Mouse (Mus musculus) intestine, embryonic 14.5 days (tissue): ENCODE results near the gene Alg14. TPM values are rescaled to one million over a fixed set of nuclear protein-coding genes. Genes with fewer than 3 reads are reported as not detected.

Experiments
- ATAC-seq: fragments of 200-750 bp; cut with Nextera tagmentation; replicated peaks from 2 replicates; pipeline ENCODE4 v1.8.0; 2017; ENCODE audit warnings: low read depth, moderate number of reproducible peaks, moderate TSS enrichment, moderate library complexity; ENCODE audit not compliant: low FRiP score, low TSS enrichment
- DNase-seq: peaks from one replicate; pipeline ENCODE4 v3.0.0-alpha.2; 2018; ENCODE audit warnings: low spot score
- H3K27ac ChIP-seq: fragments of 300-500 bp; sonication (generic); 2 replicates; pipeline ENCODE4 v1.5.1; 2014; ENCODE audit warnings: low read depth, mild to moderate bottlenecking, control low read depth
- H3K27me3 ChIP-seq: fragments of 300-500 bp; sonication (generic); replicated peaks from 2 replicates; pipeline ENCODE4 v1.6.1; 2014; ENCODE audit warnings: low read length, control low read depth; ENCODE audit not compliant: control insufficient read depth, insufficient read depth
- H3K36me3 ChIP-seq: fragments of 300-500 bp; sonication (generic); 2 replicates; pipeline ENCODE4 v1.6.1; 2014; ENCODE audit warnings: low read length, control low read depth; ENCODE audit not compliant: control insufficient read depth, insufficient read depth
- H3K4me1 ChIP-seq: fragments of 300-500 bp; sonication (generic); replicated peaks from 2 replicates; pipeline ENCODE4 v1.6.1; 2014; ENCODE audit warnings: low read length, control low read depth, mixed read lengths; ENCODE audit not compliant: control insufficient read depth, insufficient read depth
- H3K4me2 ChIP-seq: fragments of 300-500 bp; sonication (generic); 2 replicates; pipeline ENCODE4 v1.6.1; 2014; ENCODE audit warnings: low read length
- H3K4me3 ChIP-seq: fragments of 300-500 bp; sonication (generic); 2 replicates; pipeline ENCODE4 v1.5.1; 2014; ENCODE audit warnings: low read depth, low read length, control low read depth, mixed read lengths
- H3K9ac ChIP-seq: fragments of 300-500 bp; sonication (generic); 2 replicates; pipeline ENCODE4 v1.6.1; 2014; ENCODE audit warnings: mild to moderate bottlenecking, low read length
- H3K9me3 ChIP-seq: fragments of 300-500 bp; sonication (generic); 2 replicates; pipeline ENCODE4 v1.6.1; 2016; ENCODE audit warnings: low read length, control low read depth; ENCODE audit not compliant: control insufficient read depth
- WGBS: fragments of 180-500 bp; shearing (Covaris S2); extraction: QIAGEN DNeasy Blood & Tissue Kit; methylation state at CpG from one replicate; pipeline ENCODE4 v1.1.7; 2014; 5-methylcytosine and 5-hydroxymethylcytosine counted together
- polyA plus RNA-seq: library from polyadenylated mRNA; unstranded; fragments of >200 nt; fragmentation: Nextera tagmentation; extraction: Ambion mirVana; gene quantifications from 2 replicates; pipeline ENCODE4 v1.2.1, GENCODE M21; 2014

The Alg14 gene
- polyA plus RNA-seq, 1 experiment from 2014 or later = 43.0 TPM

DNA sequence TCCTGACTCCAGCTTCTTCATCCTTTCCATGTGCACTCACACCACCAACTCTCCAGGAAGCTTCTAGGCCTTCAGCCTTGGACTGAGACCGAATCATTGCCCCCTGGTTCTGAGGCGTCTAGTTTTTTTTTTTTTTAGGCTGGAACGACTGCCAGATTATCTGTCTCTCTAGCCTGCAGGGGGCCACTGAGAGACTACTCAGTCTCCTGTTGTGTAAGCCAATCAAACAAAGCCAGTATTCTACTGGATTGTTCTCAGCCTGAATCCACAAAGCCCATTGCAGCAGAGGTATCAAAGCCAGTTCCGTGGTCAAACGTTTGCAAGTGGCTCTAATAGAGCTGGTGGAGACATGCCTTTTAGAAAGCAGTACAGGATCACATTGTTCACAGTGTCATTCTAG lies 111.9 kb downstream of the Alg14 start:
- Histone ChIP-seq H3K9ac (no peak overlapping the region), H3K4me2 (no peak overlapping the region), H3K4me3 (no peak overlapping the region), H3K27ac (no peak overlapping the region), H3K36me3 (no peaks in the 10 kb centered on the region), H3K9me3 (no peaks in the 10 kb centered on the region), H3K27me3 (no peaks in the 10 kb centered on the region), H3K4me1 (no peaks in the 10 kb centered on the region; the same call in 1 of the 2 replicates)
- DNase-seq = no peak
- ATAC-seq = no peak
- WGBS = 60% methylated on average over 5 of the region's 5 CpGs

DNA sequence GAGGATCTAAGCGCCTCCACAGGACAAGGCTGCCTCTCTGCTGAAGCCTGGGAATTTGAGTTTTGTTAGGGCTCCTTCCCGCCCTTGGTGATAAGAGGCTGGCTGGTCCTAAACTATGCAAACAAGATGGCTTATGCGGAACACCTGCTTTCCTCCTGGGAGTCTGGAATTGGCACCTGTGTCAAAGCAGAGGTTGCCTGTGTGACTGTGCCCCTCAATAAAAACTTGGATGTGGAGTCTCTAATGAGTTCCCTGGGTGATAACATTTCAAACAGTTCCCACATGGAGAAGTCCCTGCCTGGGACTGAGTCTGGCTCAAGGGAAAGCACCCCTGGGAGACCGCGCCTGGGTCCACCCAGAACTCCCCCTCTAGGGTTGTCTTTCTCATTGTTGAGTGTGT lies 113.5 kb downstream of the Alg14 start:
- no peaks in the 10 kb centered on the region; the same call in 1 of the 2 replicates for H3K4me1 ChIP-seq
- no peak overlapping the region for H3K4me2 ChIP-seq
- WGBS = 66% methylated on average over 5 of the region's 5 CpGs
- no peaks in the 10 kb centered on the region for H3K27me3 ChIP-seq
- ATAC-seq = peak; percentile 17; the same call in 1 of the 2 replicates
- H3K9ac ChIP-seq = no peak overlapping the region
- no peaks in the 10 kb centered on the region for H3K36me3 ChIP-seq
- H3K9me3 ChIP-seq = no peaks in the 10 kb centered on the region
- H3K27ac ChIP-seq = no peak overlapping the region
- H3K4me3 ChIP-seq = no peak overlapping the region
- DNase-seq = no peak

DNA sequence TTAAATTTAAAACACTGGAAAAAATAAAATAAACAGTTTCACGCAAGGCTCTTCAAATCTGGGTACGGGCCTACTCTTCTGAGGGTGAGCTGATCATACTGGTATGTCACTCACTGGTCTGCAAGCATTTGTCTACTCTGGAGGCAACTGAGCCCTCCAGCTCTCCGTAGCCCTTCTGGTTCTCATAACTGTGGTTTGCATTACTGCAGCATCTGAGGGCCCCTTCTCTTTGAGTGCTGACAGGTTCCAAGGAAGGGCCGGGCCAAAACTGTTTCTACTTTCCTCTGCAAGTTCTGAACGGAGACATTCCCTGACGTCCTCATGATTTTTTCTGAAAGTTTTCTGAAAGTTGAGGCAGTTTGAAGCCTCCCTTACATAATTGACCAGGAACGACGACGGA lies 115.8 kb downstream of the Alg14 start:
- Histone ChIP-seq H3K27me3 (no peaks in the 10 kb centered on the region), H3K27ac (no peak overlapping the region), H3K4me3 (no peak overlapping the region), H3K36me3 (no peaks in the 10 kb centered on the region), H3K9me3 (no peaks in the 10 kb centered on the region), H3K4me2 (no peak overlapping the region), H3K9ac (no peak overlapping the region), H3K4me1 (no peaks in the 10 kb centered on the region)
- ATAC-seq = no peak
- 62% methylated on average over 9 of the region's 9 CpGs for WGBS
- peak; percentile 50 for DNase-seq

DNA sequence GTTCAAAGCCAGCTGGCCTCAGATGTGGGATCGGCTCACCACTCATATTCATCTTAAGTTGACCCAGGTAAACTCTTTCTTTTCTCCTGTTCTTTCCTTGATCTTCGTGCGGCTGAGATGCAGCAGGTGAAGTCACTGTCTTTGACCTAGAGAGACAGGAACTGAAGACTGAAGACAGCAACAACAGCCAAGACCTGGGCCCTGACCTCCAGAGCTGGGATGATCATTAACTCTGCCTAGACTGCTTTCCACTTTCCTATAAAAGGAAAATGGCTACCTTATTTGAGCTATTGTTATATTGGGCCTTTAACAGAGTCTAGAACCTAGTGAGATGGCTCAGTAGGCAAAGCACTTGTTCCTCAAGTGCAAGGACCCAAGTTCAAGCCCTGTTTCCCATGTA lies 116.8 kb downstream of the Alg14 start:
- H3K27ac ChIP-seq = no peak overlapping the region
- no peaks in the 10 kb centered on the region for H3K27me3 ChIP-seq
- no peaks in the 10 kb centered on the region for H3K36me3 ChIP-seq
- DNase-seq = no peak
- H3K4me3 ChIP-seq = no peak overlapping the region
- no peaks in the 10 kb centered on the region for H3K9me3 ChIP-seq
- H3K4me2 ChIP-seq = no peak overlapping the region
- no peaks in the 10 kb centered on the region for H3K4me1 ChIP-seq
- 91% methylated on average over 3 of the region's 3 CpGs for WGBS
- ATAC-seq = no peak
- H3K9ac ChIP-seq = no peak overlapping the region

DNA sequence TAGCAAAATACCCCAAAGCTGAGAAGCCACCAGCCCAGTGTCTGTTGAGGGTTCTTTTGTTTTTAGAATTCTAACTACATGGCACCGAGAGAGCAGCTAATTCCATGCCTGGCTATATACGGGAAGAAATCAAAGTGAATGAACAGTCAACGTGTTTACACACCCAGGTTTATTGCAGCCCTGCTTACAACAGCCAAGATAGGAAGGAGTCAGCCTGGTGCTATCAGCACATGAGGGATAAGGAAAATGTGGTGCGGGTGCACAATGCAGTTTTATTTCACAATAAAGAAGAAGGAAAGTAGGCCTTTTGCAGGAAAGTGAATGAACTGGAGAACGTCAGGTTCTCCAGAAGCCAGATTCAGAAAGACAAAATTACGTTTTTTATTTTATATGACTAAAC lies 119.9 kb downstream of the Alg14 start:
- Histone ChIP-seq H3K9ac (no peak overlapping the region), H3K4me1 (no peaks in the 10 kb centered on the region), H3K27me3 (no peaks in the 10 kb centered on the region), H3K4me3 (no peak overlapping the region), H3K9me3 (no peaks in the 10 kb centered on the region), H3K27ac (no peak overlapping the region), H3K4me2 (no peak overlapping the region), H3K36me3 (no peaks in the 10 kb centered on the region)
- WGBS = 36% methylated on average over 6 of the region's 6 CpGs
- ATAC-seq (peak; percentile 82), DNase-seq (peak; percentile 61)

Other genes with a start within 250 kb of the Alg14 start
- 5.4 and 6.6 TPM in 2 replicates for gene Rwdd3, start 120.1 kb upstream of the Alg14 start, polyA plus RNA-seq
- 0.65 and 0.91 TPM in 2 replicates for gene Tmem56, start 8.7 kb upstream of the Alg14 start, polyA plus RNA-seq
- gene Cnn3, start 134.7 kb downstream of the Alg14 start, polyA plus RNA-seq = 567 and 699 TPM in 2 replicates
- gene Slc44a3, start 240.6 kb downstream of the Alg14 start, polyA plus RNA-seq = 29.6 and 34.4 TPM in 2 replicates